Mouse (Mus musculus) embryonic facial prominence, embryonic 12.5 days (tissue): ENCODE measurements around the gene Pold3. TPM values are rescaled to one million over a fixed set of nuclear protein-coding genes. Genes with fewer than 3 reads are reported as not detected.

Experiments used
- ATAC-seq: fragments of 200-750 bp; cut with Nextera tagmentation; 2 replicates; pipeline ENCODE4 v1.8.0; 2017; ENCODE audit not compliant: insufficient number of reproducible peaks, insufficient read depth, low FRiP score, low TSS enrichment
- H3K27ac ChIP-seq: fragments of 300-500 bp; sonication (generic); 2 replicates; pipeline ENCODE4 v1.5.1; 2016; ENCODE audit warnings: mild to moderate bottlenecking
- H3K27me3 ChIP-seq: fragments of 300-500 bp; sonication (generic); 2 replicates; pipeline ENCODE4 v1.6.1; 2016; ENCODE audit warnings: mild to moderate bottlenecking, moderate library complexity
- H3K36me3 ChIP-seq: fragments of 300-500 bp; sonication (generic); 2 replicates; pipeline ENCODE4 v1.6.1; 2016; ENCODE audit warnings: mild to moderate bottlenecking
- H3K4me1 ChIP-seq: fragments of 300-500 bp; sonication (generic); 2 replicates; pipeline ENCODE4 v1.6.1; 2016
- H3K4me2 ChIP-seq: fragments of 300-500 bp; sonication (generic); replicated peaks from 2 replicates; pipeline ENCODE4 v1.6.1; 2016; ENCODE audit warnings: mild to moderate bottlenecking, moderate library complexity
- H3K4me3 ChIP-seq: fragments of 300-500 bp; sonication (generic); 2 replicates; pipeline ENCODE4 v1.5.1; 2016; ENCODE audit warnings: mild to moderate bottlenecking
- H3K9ac ChIP-seq: fragments of 300-500 bp; sonication (generic); 2 replicates; pipeline ENCODE4 v1.6.1; 2016; ENCODE audit warnings: mild to moderate bottlenecking, moderate library complexity
- H3K9me3 ChIP-seq: fragments of 300-500 bp; sonication (generic); 2 replicates; pipeline ENCODE4 v1.6.1; 2016; ENCODE audit warnings: mild to moderate bottlenecking, moderate library complexity
- WGBS: fragments of 180-500 bp; shearing (Covaris S2); methylation state at CpG from one replicate; pipeline ENCODE4 v1.1.7; 2016; 5-methylcytosine and 5-hydroxymethylcytosine counted together
- polyA plus RNA-seq: library from polyadenylated mRNA; unstranded; fragments of >200 nt; fragmentation: Nextera tagmentation; extraction: Ambion mirVana; gene quantifications from 2 replicates; pipeline ENCODE4 v1.2.1, GENCODE M21; 2016

The Pold3 gene
- polyA plus RNA-seq, 1 experiment from 2014 or later: 81.6 TPM

DNA sequence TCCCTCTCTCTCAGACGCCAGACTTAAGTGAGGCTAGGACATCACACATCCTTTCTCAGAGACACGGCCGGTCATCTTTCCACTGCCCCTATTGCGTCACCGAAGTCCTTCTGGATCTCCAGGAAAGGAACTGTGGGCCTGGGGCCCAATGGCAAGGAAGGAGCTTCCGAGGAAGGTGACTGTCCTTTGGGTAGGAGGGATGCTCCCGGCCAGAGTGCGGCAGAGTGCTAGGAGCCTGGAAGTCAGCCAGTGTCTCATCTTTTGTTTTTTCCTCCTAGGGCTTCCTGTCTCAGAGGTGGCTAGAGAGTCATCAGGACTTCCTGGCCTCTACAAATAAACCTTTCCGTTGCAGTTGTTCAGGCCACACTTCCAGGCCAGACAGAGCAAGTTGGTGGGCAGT lies 15.7 kb upstream of the Pold3 start:
- H3K4me1 ChIP-seq: no peaks in the 10 kb centered on the region
- H3K4me2 ChIP-seq: no peak overlapping the region
- H3K36me3 ChIP-seq: no peaks in the 10 kb centered on the region
- ATAC-seq: no peak
- no peaks in the 10 kb centered on the region for H3K9me3 ChIP-seq
- H3K27me3 ChIP-seq: no peaks in the 10 kb centered on the region
- 83% methylated on average over 9 of the region's 9 CpGs for WGBS
- no peak overlapping the region for H3K4me3 ChIP-seq
- no peak overlapping the region for H3K9ac ChIP-seq
- no peak overlapping the region for H3K27ac ChIP-seq

DNA sequence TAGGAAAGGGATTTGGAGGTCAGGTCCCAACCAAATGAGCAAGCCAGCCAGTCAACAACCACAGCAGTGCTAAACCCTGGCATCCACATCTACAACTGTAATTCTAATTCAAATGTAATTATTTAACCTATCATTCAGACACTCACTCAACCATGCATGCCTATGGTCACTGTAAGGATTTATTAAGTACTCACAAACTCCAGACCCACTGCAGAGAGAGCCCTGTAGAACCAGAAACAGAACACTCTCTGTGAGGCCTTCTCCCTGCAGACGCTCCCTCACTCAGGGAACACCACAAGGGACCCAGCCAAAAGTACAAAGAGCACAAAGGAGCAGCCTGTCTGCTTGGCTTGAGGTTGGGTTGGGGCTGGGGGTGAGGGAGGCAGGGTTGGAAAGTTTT lies 11.0 kb upstream of the Pold3 start:
- H3K9ac ChIP-seq: no peak overlapping the region
- no peaks in the 10 kb centered on the region for H3K9me3 ChIP-seq
- H3K27me3 ChIP-seq: no peaks in the 10 kb centered on the region
- H3K36me3 ChIP-seq: no peaks in the 10 kb centered on the region
- H3K4me1 ChIP-seq: no peaks in the 10 kb centered on the region
- 0 out of 2 replicates have a peak, but pooled peaks have one; percentile 15 for ATAC-seq
- H3K4me2 ChIP-seq: no peak overlapping the region
- no peak overlapping the region for H3K27ac ChIP-seq
- no peak overlapping the region for H3K4me3 ChIP-seq
- 63% methylated on average over 1 of the region's 1 CpGs for WGBS

DNA sequence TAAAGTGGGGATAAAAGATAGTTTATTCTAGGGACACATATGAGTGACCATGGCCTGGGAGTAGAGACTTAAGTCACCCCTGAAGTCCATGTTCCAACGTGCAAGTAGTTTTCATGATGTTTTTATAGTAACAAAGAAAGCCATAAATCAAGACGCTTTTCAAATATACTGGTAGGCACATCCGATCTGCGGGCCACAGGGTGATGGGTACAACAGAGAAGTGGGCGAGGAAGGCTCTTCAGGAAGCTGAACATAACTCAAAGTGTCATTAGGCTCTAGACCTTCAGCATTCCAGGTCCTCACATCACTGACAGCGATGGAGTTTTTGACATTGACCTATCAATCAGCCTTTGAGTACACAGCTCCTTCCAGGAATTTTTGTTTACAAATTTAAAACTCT lies 9.2 kb upstream of the Pold3 start:
- Histone ChIP-seq H3K9me3 (no peaks in the 10 kb centered on the region), H3K36me3 (no peaks in the 10 kb centered on the region), H3K27ac (no peak overlapping the region), H3K4me2 (no peak overlapping the region), H3K4me1 (no peaks in the 10 kb centered on the region), H3K27me3 (no peaks in the 10 kb centered on the region), H3K4me3 (no peak overlapping the region), H3K9ac (no peak overlapping the region)
- WGBS: 82% methylated on average over 6 of the region's 6 CpGs
- ATAC-seq: no peak

DNA sequence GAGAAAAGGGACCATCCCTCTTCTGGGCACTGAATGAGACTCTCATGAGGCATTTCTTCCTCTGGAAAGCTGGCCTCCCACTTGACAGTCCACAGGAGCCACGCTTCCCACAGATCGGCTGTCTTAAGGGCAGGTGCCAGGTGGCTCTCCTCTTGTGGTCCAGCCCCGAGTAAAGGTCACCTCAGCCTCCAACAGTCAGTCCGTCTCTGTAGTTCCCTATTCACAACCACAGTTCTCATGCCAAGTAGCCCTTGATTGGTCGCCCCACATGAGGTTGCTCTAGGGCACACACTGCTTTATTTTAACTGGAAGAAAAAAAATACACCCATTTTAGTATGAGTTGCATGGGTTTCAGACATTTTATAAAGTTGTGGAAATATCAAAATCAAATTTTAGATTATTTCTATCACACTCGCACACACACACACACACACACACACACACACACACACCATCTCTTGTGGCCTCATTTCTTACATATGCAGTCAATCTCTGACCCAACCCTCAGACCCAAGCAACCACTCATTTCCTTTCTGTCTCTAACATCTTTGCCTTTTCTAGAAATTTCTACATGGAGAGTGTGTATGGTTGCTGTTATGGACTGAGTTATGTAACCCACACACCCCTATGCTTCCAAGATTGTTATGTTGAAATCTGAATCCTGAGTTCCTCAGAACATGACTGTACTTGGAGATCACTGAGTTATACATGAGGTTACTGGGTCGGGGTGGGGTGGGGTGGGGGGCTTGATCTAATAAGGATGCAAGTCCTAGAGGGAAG lies 7.1 kb upstream of the Pold3 start:
- no peak for ATAC-seq
- H3K9me3 ChIP-seq: no peaks in the 10 kb centered on the region
- H3K9ac ChIP-seq: no peak overlapping the region
- 82% methylated on average over 7 of the region's 7 CpGs for WGBS
- H3K4me2 ChIP-seq: no peak overlapping the region
- H3K36me3 ChIP-seq: no peaks in the 10 kb centered on the region
- no peak overlapping the region for H3K4me3 ChIP-seq
- H3K27ac ChIP-seq: no peak overlapping the region
- H3K4me1 ChIP-seq: no peaks in the 10 kb centered on the region
- no peaks in the 10 kb centered on the region for H3K27me3 ChIP-seq

DNA sequence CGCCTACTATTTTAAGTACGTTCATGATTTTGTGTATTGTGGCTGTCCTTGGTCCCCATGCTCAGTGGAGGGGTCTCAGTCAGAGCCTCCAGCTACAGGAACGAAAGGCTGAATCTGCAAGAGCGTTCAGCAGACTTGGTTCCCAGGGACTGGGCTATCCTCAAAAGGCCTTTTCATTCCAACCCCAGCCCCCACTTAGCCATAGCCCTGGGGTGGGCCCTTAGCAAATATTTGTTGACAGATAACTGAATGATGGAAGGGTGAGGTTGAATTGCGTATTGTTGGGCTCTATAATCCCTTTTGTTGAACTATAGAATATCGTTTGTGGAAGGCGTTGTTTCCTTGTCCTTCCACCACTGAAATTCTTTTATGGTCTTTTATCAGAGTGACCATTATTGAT lies 5.1 kb upstream of the Pold3 start:
- Histone ChIP-seq H3K4me3 (no peak overlapping the region), H3K27ac (no peak overlapping the region), H3K36me3 (no peaks in the 10 kb centered on the region), H3K4me2 (no peak overlapping the region), H3K9ac (no peak overlapping the region), H3K27me3 (no peaks in the 10 kb centered on the region), H3K4me1 (no peaks in the 10 kb centered on the region), H3K9me3 (no peaks in the 10 kb centered on the region)
- no peak for ATAC-seq
- WGBS: 77% methylated on average over 7 of the region's 7 CpGs

DNA sequence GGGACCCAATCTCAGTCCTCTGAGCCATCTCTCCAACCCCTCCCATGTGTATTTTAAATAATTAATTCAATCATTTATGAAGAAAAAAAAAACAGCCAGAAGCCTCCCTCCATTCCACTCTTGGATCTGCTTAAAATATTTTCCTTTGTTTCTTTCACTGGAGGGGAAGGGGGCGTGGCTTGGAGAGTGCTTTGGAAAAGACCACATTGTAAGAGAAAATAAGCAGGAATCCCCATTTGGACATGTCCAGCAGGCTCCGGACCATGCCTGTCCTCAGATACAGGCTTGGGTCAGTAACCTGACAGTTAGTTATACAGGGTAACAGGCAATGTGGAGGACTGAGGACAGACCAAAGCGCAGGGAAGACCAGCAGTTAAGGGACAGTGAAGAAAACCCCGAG lies 3.8 kb upstream of the Pold3 start:
- Histone ChIP-seq H3K36me3 (no peaks in the 10 kb centered on the region), H3K9me3 (no peaks in the 10 kb centered on the region), H3K27me3 (no peaks in the 10 kb centered on the region), H3K4me1 (peaks cover 3% of the 10 kb centered on the region; the same call in 1 of the 2 replicates), H3K27ac (no peak overlapping the region), H3K4me2 (no peak overlapping the region), H3K4me3 (no peak overlapping the region), H3K9ac (no peak overlapping the region)
- no peak for ATAC-seq
- WGBS: 74% methylated on average over 4 of the region's 4 CpGs

DNA sequence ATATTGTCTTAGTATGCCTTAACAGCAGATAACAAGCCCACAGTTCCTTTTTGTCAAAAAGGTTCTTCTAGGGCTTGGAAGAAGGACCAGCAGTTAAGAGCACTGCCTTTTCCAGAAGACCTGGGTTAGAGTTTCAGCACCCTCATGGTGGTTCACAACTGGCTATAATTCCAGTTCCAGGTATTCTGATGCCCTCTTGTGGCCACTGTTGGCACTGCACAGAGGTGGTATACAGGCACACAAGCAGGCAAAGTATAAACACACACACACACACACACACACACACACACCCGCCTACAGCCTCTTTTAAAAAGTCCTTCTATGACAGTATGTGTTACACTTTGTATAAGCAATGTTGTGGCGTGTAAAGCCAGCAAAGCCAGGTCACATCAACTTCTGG lies 2.8 kb upstream of the Pold3 start:
- H3K9ac ChIP-seq: no peak overlapping the region
- ATAC-seq: no peak
- peaks cover 9% of the 10 kb centered on the region for H3K4me1 ChIP-seq
- H3K4me2 ChIP-seq: no peak overlapping the region
- H3K4me3 ChIP-seq: no peak overlapping the region
- no peak overlapping the region for H3K27ac ChIP-seq
- H3K9me3 ChIP-seq: no peaks in the 10 kb centered on the region
- H3K27me3 ChIP-seq: no peaks in the 10 kb centered on the region
- WGBS: 78% methylated on average over 2 of the region's 2 CpGs
- H3K36me3 ChIP-seq: no peaks in the 10 kb centered on the region

DNA sequence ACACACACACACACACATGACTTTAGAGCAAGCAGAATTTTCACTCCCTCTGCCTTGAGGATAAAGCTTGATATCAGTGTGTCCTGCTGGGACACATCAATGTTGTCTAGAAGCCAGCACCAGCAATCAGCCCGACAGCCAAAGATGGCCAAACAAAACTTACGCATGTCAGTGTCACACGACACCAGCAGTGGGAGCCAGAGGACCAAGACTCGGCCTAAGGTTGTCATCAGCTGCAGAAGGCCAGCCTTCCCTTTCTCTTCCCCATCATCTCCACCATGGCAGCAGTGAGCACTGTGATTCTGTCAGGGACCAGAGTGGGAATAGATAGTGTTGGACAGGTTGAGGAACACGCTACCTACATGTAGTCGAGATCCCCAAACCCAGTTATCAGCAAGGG lies 2.1 kb upstream of the Pold3 start:
- 61% methylated on average over 6 of the region's 6 CpGs for WGBS
- Histone ChIP-seq H3K4me1 (peaks cover 9% of the 10 kb centered on the region), H3K36me3 (peaks cover 6% of the 10 kb centered on the region), H3K27me3 (no peaks in the 10 kb centered on the region), H3K9me3 (no peaks in the 10 kb centered on the region), H3K4me3 (no peak overlapping the region), H3K4me2 (no peak overlapping the region), H3K27ac (no peak overlapping the region), H3K9ac (no peak overlapping the region)
- no peak for ATAC-seq

DNA sequence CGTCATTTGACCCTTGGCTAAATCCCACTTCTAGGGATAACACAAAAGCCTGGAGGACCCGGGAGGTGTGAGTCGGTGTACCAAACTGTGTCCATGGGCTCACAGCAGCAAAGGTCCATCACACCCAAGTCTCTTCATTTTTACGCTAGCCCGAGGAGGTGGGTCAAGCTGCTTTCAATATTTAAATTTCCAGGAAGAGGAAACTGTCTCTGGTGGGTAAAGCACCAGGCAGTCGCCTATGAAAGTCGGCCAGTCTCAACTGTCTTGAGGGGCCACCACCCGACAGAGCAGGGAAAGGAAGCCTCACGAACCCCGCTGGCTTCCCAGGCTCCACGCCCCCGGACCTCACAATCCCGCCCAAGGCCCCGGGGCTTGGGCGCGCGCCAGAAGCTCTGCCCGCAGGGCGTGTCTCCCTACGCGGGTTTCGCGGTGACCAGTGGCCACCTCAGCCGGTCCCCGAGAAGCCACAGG lies 539 bp downstream of the Pold3 start:
- Histone ChIP-seq H3K27ac (peak overlapping the region; percentile 90), H3K9me3 (no peaks in the 10 kb centered on the region), H3K27me3 (no peaks in the 10 kb centered on the region), H3K9ac (peak overlapping the region; percentile 85), H3K4me1 (peaks cover 9% of the 10 kb centered on the region), H3K36me3 (peaks cover 23% of the 10 kb centered on the region), H3K4me2 (peak overlapping the region; percentile 80), H3K4me3 (peak overlapping the region; percentile 95)
- peak; percentile 41; the same call in 1 of the 2 replicates for ATAC-seq
- 0% methylated on average over 25 of the region's 25 CpGs for WGBS

DNA sequence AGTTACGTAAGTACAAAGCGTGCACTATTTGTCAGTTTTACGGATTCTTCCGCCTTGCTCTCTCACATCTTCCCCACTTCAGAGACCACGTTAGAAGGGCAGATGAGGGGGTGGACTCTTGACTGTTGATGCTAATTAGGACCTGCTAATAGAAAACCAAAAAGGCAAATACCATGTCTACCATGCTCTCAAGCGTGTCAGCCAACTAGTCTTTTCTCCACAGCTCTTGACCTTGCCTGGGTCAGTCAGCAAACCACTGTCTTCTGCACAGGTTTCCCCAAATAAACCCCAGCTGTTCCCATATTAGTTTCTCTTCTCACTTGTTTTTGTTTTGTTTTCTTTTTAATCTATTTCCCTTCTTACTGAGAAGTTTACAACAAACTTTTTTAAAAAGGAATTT lies 7.1 kb downstream of the Pold3 start:
- ATAC-seq: no peak
- H3K27me3 ChIP-seq: no peaks in the 10 kb centered on the region

DNA sequence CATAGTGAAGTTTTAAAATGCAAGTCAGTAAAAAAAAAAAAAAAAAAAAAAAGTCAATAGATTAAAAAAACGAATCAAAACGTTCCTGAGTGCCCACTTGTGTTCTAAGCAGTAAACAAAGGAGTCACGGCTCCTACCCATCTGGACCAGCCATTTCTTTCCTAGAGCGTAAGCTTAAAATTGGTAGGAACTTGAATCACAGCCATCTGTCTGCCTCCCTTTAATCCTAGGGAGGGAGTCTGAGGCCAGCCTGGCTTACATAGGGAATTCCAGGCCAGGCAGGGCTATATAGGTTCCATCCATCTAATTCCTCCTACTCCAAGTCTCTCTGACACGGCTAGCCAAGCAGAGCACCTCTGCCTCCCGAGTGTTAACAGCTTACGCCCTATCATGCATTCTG lies 7.5 kb downstream of the Pold3 start:
- H3K27ac ChIP-seq: no peak overlapping the region
- no peak for ATAC-seq
- no peak overlapping the region for H3K4me2 ChIP-seq
- no peaks in the 10 kb centered on the region for H3K27me3 ChIP-seq
- 85% methylated on average over 7 of the region's 7 CpGs for WGBS
- H3K4me3 ChIP-seq: no peak overlapping the region
- H3K9me3 ChIP-seq: no peaks in the 10 kb centered on the region
- H3K9ac ChIP-seq: no peak overlapping the region
- peaks cover 34% of the 10 kb centered on the region for H3K36me3 ChIP-seq
- no peaks in the 10 kb centered on the region for H3K4me1 ChIP-seq

More for the DNA sequence above, 7.1 kb downstream of the Pold3 start:
- Histone ChIP-seq H3K36me3 (peaks cover 37% of the 10 kb centered on the region), H3K27ac (no peak overlapping the region), H3K4me2 (no peak overlapping the region), H3K9ac (no peak overlapping the region), H3K4me3 (no peak overlapping the region), H3K4me1 (no peaks in the 10 kb centered on the region), H3K9me3 (no peaks in the 10 kb centered on the region)
- WGBS: 91% methylated on average over 6 of the region's 6 CpGs

DNA sequence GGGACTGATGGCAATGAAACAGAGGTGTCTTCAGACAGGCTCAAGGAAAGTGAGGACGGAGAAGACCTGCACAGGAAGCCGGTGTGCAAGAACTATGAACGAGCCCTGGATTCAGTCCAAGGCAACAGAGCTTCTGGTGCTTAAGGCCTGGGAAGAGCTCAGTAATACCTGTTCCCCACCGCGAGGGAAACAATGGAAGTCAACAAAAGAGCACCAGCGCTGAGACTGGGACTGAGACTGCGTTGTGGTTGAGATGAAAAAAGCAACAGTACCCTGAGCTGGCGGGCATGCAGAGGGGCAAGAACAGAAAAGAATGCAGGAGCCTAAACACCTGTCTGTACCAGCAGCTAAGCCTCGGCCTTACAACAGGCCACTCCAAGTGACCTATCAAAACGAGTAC lies 9.9 kb downstream of the Pold3 start:
- no peak overlapping the region for H3K4me3 ChIP-seq
- H3K27me3 ChIP-seq: no peaks in the 10 kb centered on the region
- no peak overlapping the region for H3K9ac ChIP-seq
- no peaks in the 10 kb centered on the region for H3K9me3 ChIP-seq
- H3K4me2 ChIP-seq: no peak overlapping the region
- H3K27ac ChIP-seq: no peak overlapping the region
- no peak for ATAC-seq
- H3K36me3 ChIP-seq: peaks cover 23% of the 10 kb centered on the region
- H3K4me1 ChIP-seq: no peaks in the 10 kb centered on the region
- 69% methylated on average over 10 of the region's 10 CpGs for WGBS
